Mouse (Mus musculus): ENCODE results near the gene Kdelr1. TPM values are rescaled to one million over a fixed set of nuclear protein-coding genes. Genes with fewer than 3 reads are reported as not detected.

Gene Kdelr1
- polyA plus RNA-seq (2016; fragmentation: Nextera tagmentation; extraction: Ambion mirVana) = 53.4 and 55.5 TPM in 2 replicates

GRCm38 (mm10) chr7:45872624-45873023, at the start of gene Kdelr1:
TSS of gene Kdelr1 (plus strand) at chr7:45872772.
- H3K9ac ChIP-seq = peak within 1 kb of the TSS; percentile 97
- peaks cover 45% of the 10 kb centered on the region for H3K27me3 ChIP-seq (replicated peaks)
- H3K27ac ChIP-seq (ENCODE audit: poor library complexity, severe bottlenecking) = peak within 1 kb of the TSS; percentile 95
- 0% methylated on average over 18 of the region's 18 CpGs for WGBS
- H3K36me3 ChIP-seq = peaks cover 35% of the 10 kb centered on the region
- no peaks in the 10 kb centered on the region for H3K9me3 ChIP-seq (replicated peaks)
- H3K4me2 ChIP-seq = peak within 1 kb of the TSS; percentile 92
- peak; percentile 80 for ATAC-seq (ENCODE audit: insufficient number of reproducible peaks, low FRiP score)
- peaks cover 50% of the 10 kb centered on the region for H3K4me1 ChIP-seq (replicated peaks)
- peak within 1 kb of the TSS; percentile 90 for H3K4me3 ChIP-seq

GRCm38 (mm10) chr7:45824598-45824997, 48.0 kb upstream of the Kdelr1 start, which contains the start of gene Kcnj14:
TSS of gene Kcnj14 (minus strand) at chr7:45824782.
- no peaks in the 10 kb centered on the region for H3K9me3 ChIP-seq (replicated peaks)
- no peak within 1 kb of the TSS for H3K4me2 ChIP-seq
- no peak within 1 kb of the TSS for H3K27ac ChIP-seq (ENCODE audit: poor library complexity, severe bottlenecking)
- peaks cover 9% of the 10 kb centered on the region for H3K27me3 ChIP-seq (replicated peaks)
- ATAC-seq (ENCODE audit: insufficient number of reproducible peaks, low FRiP score) = no peak
- H3K4me1 ChIP-seq (replicated peaks) = peaks cover 8% of the 10 kb centered on the region
- 59% methylated on average over 7 of the region's 7 CpGs for WGBS
- no peak within 1 kb of the TSS for H3K4me3 ChIP-seq
- H3K9ac ChIP-seq = no peak within 1 kb of the TSS
- H3K36me3 ChIP-seq = peaks cover 67% of the 10 kb centered on the region

GRCm38 (mm10) chr7:45826631-45827030, 45.9 kb upstream of the Kdelr1 start:
- Histone ChIP-seq H3K27ac (ENCODE audit: poor library complexity, severe bottlenecking) (no peak overlapping the region), H3K4me3 (no peak overlapping the region), H3K36me3 (peaks cover 67% of the 10 kb centered on the region), H3K4me2 (no peak overlapping the region), H3K4me1 (replicated peaks) (peaks cover 10% of the 10 kb centered on the region), H3K9ac (no peak overlapping the region), H3K9me3 (replicated peaks) (no peaks in the 10 kb centered on the region), H3K27me3 (replicated peaks) (peaks cover 6% of the 10 kb centered on the region)
- ATAC-seq (ENCODE audit: insufficient number of reproducible peaks, low FRiP score) = no peak
- WGBS = 89% methylated on average over 7 of the region's 7 CpGs

DNA sequence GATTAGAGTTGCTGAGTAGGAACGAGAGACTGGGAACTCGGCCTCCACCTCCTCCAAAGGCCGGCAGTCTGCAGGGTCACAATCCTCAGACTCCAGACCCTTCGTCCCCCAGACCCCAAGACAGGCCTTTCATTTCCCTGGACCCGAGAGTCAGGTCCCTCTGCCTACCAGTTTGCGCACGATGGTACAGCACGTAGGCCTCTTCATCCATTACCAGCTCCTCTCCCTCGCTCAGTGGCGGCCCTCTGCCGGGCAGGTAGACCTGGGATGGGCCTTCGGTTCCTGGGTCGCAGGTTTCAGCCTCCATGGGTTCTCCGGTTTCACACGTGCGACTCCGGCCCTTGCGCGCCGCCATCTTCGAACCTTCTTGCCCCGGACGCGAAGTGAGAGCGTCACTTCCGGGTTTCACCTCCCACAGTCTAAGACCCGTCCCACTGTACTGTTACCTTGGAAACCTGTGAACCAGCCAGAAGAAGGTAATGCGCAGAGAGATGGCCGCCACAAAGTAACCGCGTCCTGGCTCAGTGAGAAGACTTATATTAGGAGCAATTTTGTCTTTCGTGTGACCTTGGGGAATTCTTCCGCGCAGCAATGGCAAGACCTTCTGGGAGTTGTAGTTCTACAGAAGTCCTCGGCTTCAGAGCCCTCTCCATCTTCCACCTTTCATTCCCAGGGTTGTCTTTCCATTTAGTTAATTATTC, 42.0 kb upstream of the Kdelr1 start, which contains the start of gene Grwd1:
TSS of gene Grwd1 (minus strand) at position 518 of the 701 bp plus-strand sequence.
- Histone ChIP-seq H3K4me1 (replicated peaks) (peaks cover 22% of the 10 kb centered on the region), H3K27me3 (replicated peaks) (peaks cover 45% of the 10 kb centered on the region), H3K4me2 (peak within 1 kb of the TSS; percentile 94), H3K9ac (peak within 1 kb of the TSS; percentile 79), H3K36me3 (peaks cover 38% of the 10 kb centered on the region), H3K27ac (ENCODE audit: poor library complexity, severe bottlenecking) (no peak within 1 kb of the TSS; the same call in 1 of the 2 replicates), H3K9me3 (replicated peaks) (no peaks in the 10 kb centered on the region), H3K4me3 (peak within 1 kb of the TSS; percentile 89)
- ATAC-seq (ENCODE audit: insufficient number of reproducible peaks, low FRiP score) = peak; percentile 63
- WGBS = under 1% methylated on average over 35 of the region's 35 CpGs

GRCm38 (mm10) chr7:45831128-45831525, 41.4 kb upstream of the Kdelr1 start:
- Histone ChIP-seq H3K4me2 (peak overlapping the region; percentile 94), H3K4me3 (peak overlapping the region; percentile 89), H3K27me3 (replicated peaks) (peaks cover 49% of the 10 kb centered on the region), H3K4me1 (replicated peaks) (peaks cover 22% of the 10 kb centered on the region), H3K9ac (no peak overlapping the region), H3K9me3 (replicated peaks) (no peaks in the 10 kb centered on the region), H3K27ac (ENCODE audit: poor library complexity, severe bottlenecking) (no peak overlapping the region), H3K36me3 (peaks cover 32% of the 10 kb centered on the region)
- WGBS = 17% methylated on average over 5 of the region's 5 CpGs
- ATAC-seq (ENCODE audit: insufficient number of reproducible peaks, low FRiP score) = no peak

DNA sequence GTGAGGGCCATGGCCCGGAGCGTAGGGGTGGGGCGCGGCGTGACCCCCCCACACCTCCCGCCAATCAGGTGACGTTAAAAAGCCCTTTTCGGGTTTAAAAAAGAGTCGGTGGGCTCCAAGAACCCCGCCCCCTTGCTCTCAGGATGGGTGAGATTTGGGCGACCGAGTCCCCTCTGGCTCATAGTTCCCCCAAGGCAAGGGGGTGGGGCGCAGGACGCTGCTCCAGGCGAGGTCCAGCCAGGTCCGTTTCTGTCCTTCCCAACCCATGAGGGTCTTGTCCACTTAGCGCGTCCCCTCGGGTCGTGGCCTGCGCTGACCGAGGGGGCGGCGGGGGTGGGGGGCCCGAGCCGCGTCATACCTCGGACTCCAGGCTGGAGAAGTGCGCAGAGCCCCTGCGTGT, 40.1 kb upstream of the Kdelr1 start:
- peaks cover 7% of the 10 kb centered on the region; the same call in 1 of the 2 replicates for H3K9me3 ChIP-seq (replicated peaks)
- no peak for ATAC-seq (ENCODE audit: insufficient number of reproducible peaks, low FRiP score)
- peaks cover 19% of the 10 kb centered on the region for H3K36me3 ChIP-seq
- H3K4me2 ChIP-seq = peak overlapping the region; percentile 69
- no peak overlapping the region for H3K27ac ChIP-seq (ENCODE audit: poor library complexity, severe bottlenecking)
- WGBS = 9% methylated on average over 30 of the region's 30 CpGs
- H3K4me1 ChIP-seq (replicated peaks) = peaks cover 22% of the 10 kb centered on the region
- H3K27me3 ChIP-seq (replicated peaks) = peaks cover 57% of the 10 kb centered on the region
- H3K9ac ChIP-seq = 0 out of 2 replicates have a peak overlapping the region, but pooled peaks have one; percentile 0
- H3K4me3 ChIP-seq = peak overlapping the region; percentile 52

DNA sequence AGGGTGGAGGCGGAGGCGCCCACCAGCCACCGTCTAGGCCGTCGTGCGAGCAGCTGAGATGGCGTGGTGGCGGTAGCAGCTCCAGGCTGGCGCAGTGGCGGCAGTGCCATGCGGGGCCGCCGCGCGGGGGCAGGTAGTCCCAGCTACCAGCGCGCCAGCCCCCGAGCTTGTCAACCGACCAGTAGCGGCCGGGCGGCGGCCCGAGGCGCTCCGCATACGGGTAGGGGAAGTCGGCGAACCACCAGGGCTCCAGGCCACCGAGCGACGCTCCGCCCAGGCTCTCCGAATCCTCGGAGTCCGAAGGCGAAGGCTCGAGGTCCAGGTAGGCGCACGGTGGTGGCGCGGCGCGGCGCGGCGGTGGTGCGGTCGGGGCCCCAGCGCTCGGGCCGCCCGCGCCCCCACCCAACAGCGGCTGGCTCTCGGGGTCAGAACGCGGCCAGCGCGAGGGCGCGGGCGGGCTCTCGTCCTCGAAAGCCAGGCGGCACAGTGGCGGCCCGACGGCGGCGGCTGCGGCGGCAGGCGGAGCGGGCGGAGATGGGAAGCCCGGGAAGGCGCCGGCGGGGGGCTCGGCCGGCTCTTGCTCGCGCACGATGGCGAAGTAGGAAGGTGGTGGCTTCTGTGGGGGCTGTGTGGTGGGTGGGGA, 39.3 kb upstream of the Kdelr1 start:
- 4% methylated on average over 78 of the region's 86 CpGs for WGBS
- Histone ChIP-seq H3K27me3 (replicated peaks) (peaks cover 61% of the 10 kb centered on the region), H3K9ac (peak overlapping the region; percentile 0; the same call in 1 of the 2 replicates), H3K27ac (ENCODE audit: poor library complexity, severe bottlenecking) (no peak overlapping the region), H3K4me2 (peak overlapping the region; percentile 69), H3K4me3 (peak overlapping the region; percentile 52), H3K36me3 (peaks cover 11% of the 10 kb centered on the region), H3K9me3 (replicated peaks) (peaks cover 7% of the 10 kb centered on the region; the same call in 1 of the 2 replicates), H3K4me1 (replicated peaks) (peaks cover 22% of the 10 kb centered on the region)
- ATAC-seq (ENCODE audit: insufficient number of reproducible peaks, low FRiP score) = 0 out of 2 replicates have a peak, but pooled peaks have one; percentile 3

DNA sequence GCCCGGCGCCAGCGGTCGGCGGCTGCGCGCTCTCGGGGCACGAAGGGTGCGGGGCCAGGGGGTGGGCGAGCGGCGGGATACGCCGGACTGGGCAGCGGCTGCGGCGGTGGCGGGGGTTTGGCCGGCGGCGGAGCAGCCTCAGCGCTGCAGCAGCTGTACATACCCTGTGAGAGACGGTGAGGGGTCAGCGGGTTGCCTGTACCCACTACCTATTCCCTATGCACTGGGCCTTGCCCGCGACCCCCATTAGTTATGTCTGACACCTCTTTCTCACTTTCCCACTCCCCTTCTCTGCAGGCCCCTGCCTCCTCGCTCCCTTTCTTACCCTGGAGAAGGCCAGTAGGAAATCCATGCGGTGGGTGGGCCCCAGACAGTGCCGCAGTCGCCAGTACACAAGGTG, 38.6 kb upstream of the Kdelr1 start:
- H3K9me3 ChIP-seq (replicated peaks) = peaks cover 7% of the 10 kb centered on the region; the same call in 1 of the 2 replicates
- H3K36me3 ChIP-seq = peaks cover 4% of the 10 kb centered on the region; the same call in 1 of the 2 replicates
- H3K9ac ChIP-seq = peak overlapping the region; percentile 35; the same call in 1 of the 2 replicates
- H3K27ac ChIP-seq (ENCODE audit: poor library complexity, severe bottlenecking) = no peak overlapping the region
- H3K4me2 ChIP-seq = peak overlapping the region; percentile 69
- 2% methylated on average over 26 of the region's 31 CpGs for WGBS
- peak overlapping the region; percentile 52 for H3K4me3 ChIP-seq
- peaks cover 22% of the 10 kb centered on the region for H3K4me1 ChIP-seq (replicated peaks)
- peaks cover 61% of the 10 kb centered on the region for H3K27me3 ChIP-seq (replicated peaks)
- no peak for ATAC-seq (ENCODE audit: insufficient number of reproducible peaks, low FRiP score)

DNA sequence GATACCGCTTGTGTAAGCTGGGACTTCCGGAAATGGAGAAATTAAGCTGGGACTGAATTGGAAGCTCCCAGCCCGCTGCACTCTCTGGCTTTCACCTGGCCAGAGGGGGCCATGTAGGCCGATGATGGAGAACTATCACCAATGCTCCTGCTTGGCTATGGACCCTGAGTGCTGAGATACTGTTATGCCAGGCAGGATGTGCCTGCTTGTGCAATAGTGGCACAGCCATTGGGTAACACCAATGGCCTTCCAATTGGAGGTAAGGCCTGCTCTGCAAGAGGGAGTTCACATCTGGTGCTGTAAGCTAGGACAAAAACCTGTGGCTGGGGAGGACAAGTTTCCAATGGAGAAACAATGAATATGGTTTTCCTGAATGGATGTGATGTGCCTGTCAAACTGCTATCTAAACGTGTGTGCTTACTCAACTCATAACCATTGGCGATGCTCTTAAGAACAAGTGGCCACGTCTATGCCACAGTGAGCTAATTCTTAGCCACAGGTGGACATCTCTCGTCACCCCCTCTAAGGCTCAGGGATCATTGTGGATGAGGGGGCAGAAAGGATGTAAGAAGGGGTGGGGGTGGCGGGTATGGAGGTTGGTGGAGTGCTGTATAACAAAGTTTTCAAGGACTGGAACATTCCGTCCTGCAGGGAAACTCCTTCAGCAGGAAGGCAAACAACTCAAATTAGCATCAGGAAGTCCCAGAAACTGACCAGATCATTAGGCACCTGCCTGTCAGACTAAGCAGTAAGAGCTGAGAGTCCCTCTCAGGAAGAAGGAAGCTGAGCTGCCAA, 29.4 kb upstream of the Kdelr1 start:
- H3K4me2 ChIP-seq = no peak overlapping the region
- no peaks in the 10 kb centered on the region for H3K4me1 ChIP-seq (replicated peaks)
- WGBS = 78% methylated on average over 10 of the region's 10 CpGs
- peaks cover 7% of the 10 kb centered on the region; the same call in 1 of the 2 replicates for H3K9me3 ChIP-seq (replicated peaks)
- no peaks in the 10 kb centered on the region for H3K36me3 ChIP-seq
- H3K4me3 ChIP-seq = no peak overlapping the region
- H3K27ac ChIP-seq (ENCODE audit: poor library complexity, severe bottlenecking) = no peak overlapping the region
- no peak for ATAC-seq (ENCODE audit: insufficient number of reproducible peaks, low FRiP score)
- H3K9ac ChIP-seq = no peak overlapping the region
- H3K27me3 ChIP-seq (replicated peaks) = peaks cover 54% of the 10 kb centered on the region

GRCm38 (mm10) chr7:45848447-45849027, 24.0 kb upstream of the Kdelr1 start:
- Histone ChIP-seq H3K9me3 (replicated peaks) (no peaks in the 10 kb centered on the region), H3K4me3 (no peak overlapping the region)

More at GRCm38 (mm10) chr7:45848447-45849027, 24.0 kb upstream of the Kdelr1 start:
- Histone ChIP-seq H3K9ac (no peak overlapping the region), H3K36me3 (no peaks in the 10 kb centered on the region), H3K27ac (ENCODE audit: poor library complexity, severe bottlenecking) (no peak overlapping the region), H3K27me3 (replicated peaks) (peaks cover 42% of the 10 kb centered on the region), H3K4me1 (replicated peaks) (no peaks in the 10 kb centered on the region), H3K4me2 (no peak overlapping the region)
- 30% methylated on average over 6 of the region's 6 CpGs for WGBS
- ATAC-seq (ENCODE audit: insufficient number of reproducible peaks, low FRiP score) = no peak
